Mouse (Mus musculus) T-helper 1 cell (primary cell): ENCODE data around the gene Tssc4.

Experiments used
- in situ Hi-C: fragments of 300-600 bp; cut with MboI, MseI; formaldehyde crosslinking; loops from one replicate; pipeline ENCODE4 v1.15.1; 2025; ENCODE audit warnings: high pct_unique_total_duplicates

Gene Tssc4

GRCm38 (mm10) chr7:143068316-143068881 lies 650 bp upstream of the Tssc4 start:
- in situ Hi-C loops: no loop called here

GRCm38 (mm10) chr7:143069751-143070400 lies 827 bp downstream of the Tssc4 start:
- in situ Hi-C loops: no loop called here

- in situ Hi-C loops: no loop called here
Observed at GRCm38 (mm10) chr7:143070506-143071070, 1.5 kb downstream of the Tssc4 start.

- in situ Hi-C loops: no loop called here
Observed at GRCm38 (mm10) chr7:143072605-143073004, 3.6 kb downstream of the Tssc4 start.

- in situ Hi-C loops: no loop called here
Observed at GRCm38 (mm10) chr7:143073086-143073485, 4.0 kb downstream of the Tssc4 start.

GRCm38 (mm10) chr7:143075394-143075793 lies 6.3 kb downstream of the Tssc4 start:
- in situ Hi-C loops: loop anchor here (5.0 to 25.0 kb wide), 2 partner anchors 68 to 1413 kb away; partner anchors contain the start of genes Muc6 and Tspan32

GRCm38 (mm10) chr7:143077351-143077750 lies 8.3 kb downstream of the Tssc4 start:
- in situ Hi-C loops: loop anchor here (5.0 to 25.0 kb wide), 2 partner anchors 70 to 1415 kb away; partner anchors contain the start of genes Muc6 and Tspan32

GRCm38 (mm10) chr7:143082024-143082423 lies 13.0 kb downstream of the Tssc4 start:
- in situ Hi-C loops: loop anchor here (25.0 kb wide), 1 partner anchor 1420 kb away; the partner anchor contains the start of gene Muc6

GRCm38 (mm10) chr7:143083708-143084107 lies 14.7 kb downstream of the Tssc4 start:
- in situ Hi-C loops: loop anchor here (25.0 kb wide), 1 partner anchor 1421 kb away; the partner anchor contains the start of gene Muc6

GRCm38 (mm10) chr7:143086366-143086765 lies 17.3 kb downstream of the Tssc4 start:
- in situ Hi-C loops: loop anchor here (25.0 kb wide), 1 partner anchor 1424 kb away; the partner anchor contains the start of gene Muc6

- in situ Hi-C loops: loop anchor here (25.0 kb wide), 1 partner anchor 1425 kb away; the partner anchor contains the start of gene Muc6
Observed at GRCm38 (mm10) chr7:143087070-143087579, 18.1 kb downstream of the Tssc4 start.

GRCm38 (mm10) chr7:143093847-143094246 lies 24.8 kb downstream of the Tssc4 start:
- in situ Hi-C loops: loop anchor here (25.0 kb wide), 1 partner anchor 1432 kb away; the partner anchor contains the start of gene Muc6

GRCm38 (mm10) chr7:143094592-143095553 lies 25.8 kb downstream of the Tssc4 start, which contains the start of gene Trpm5:
Gene Trpm5 (minus strand): TSS chr7:143094642.
- in situ Hi-C loops: loop anchor here (25.0 kb wide), 1 partner anchor 1433 kb away; the partner anchor contains the start of gene Muc6

- in situ Hi-C loops: loop anchor here (25.0 kb wide), 1 partner anchor 1433 kb away; the partner anchor contains the start of gene Muc6
Observed at GRCm38 (mm10) chr7:143095554-143095907, 26.5 kb downstream of the Tssc4 start.

- in situ Hi-C loops: no loop called here
Observed at GRCm38 (mm10) chr7:143100759-143101158, 31.7 kb downstream of the Tssc4 start.

- in situ Hi-C loops: no loop called here
Observed at GRCm38 (mm10) chr7:143105258-143105897, 36.3 kb downstream of the Tssc4 start.

GRCm38 (mm10) chr7:143106062-143106461 lies 37.0 kb downstream of the Tssc4 start, which contains the start of gene Kcnq1:
Gene Kcnq1 (plus strand): TSS chr7:143106362.
- in situ Hi-C loops: no loop called here

GRCm38 (mm10) chr7:143106672-143107465 lies 37.8 kb downstream of the Tssc4 start:
- in situ Hi-C loops: no loop called here

GRCm38 (mm10) chr7:143108200-143108599 lies 39.2 kb downstream of the Tssc4 start:
- in situ Hi-C loops: no loop called here
